Mouse (Mus musculus): ENCODE measurements around the gene Phf5a.

Gene Phf5a

DNA sequence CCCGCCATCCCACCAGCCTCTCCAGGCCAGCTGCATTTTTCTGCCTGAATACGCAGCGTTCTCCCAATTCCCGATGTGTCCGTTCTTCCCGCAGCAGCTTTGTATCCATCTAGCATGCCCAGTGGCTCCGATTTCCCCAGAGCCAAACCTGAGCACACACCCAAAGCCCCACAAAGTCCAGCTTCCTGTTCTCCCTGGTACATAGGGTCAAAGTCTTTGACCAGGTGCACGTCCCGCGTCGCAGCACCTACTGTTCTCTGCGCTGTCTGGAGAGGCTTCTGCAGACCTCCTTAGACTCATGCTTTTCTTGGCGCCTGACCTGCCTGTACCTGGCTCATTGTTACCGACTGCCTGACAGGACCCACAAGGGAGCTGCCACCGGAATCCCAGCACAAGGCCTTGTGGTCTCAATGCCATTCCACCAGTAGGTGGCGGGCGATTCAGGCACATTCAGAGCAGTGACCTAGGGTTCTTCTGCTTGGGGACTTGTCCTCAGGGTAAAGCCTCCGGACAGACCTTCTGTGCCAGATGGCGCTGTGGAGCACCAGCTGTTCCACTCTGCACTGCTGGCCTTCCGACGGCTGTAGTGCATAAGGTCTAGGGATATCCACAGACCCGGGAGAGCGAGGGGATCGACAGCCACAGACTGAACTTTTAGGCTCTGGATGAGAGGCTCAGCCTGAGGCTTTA is 40.4 kb downstream of the Phf5a start:
- Histone ChIP-seq H3K4me3 (replicated peaks; ENCODE audit: low read length) (peak overlapping the region; percentile 73), H3K4me1 (replicated peaks; ENCODE audit: low read depth, low read length) (peaks cover 23% of the 10 kb centered on the region), H3K36me3 (ENCODE audit: insufficient read depth, low read length) (no peaks in the 10 kb centered on the region; the same call in 1 of the 2 replicates), H3K27me3 (ENCODE audit: insufficient read depth, low read length) (peaks cover 28% of the 10 kb centered on the region), H3K9me3 (ENCODE audit: low read length) (no peaks in the 10 kb centered on the region)
- no peak for TF ChIP-seq NANOG (IDR thresholded peaks at IDR 0.05; ENCODE audit: borderline replicate concordance, low read length)
- TF ChIP-seq CTCF (conservative IDR thresholded peaks at IDR 0.05; ENCODE audit: low read length): peak; percentile 88

DNA sequence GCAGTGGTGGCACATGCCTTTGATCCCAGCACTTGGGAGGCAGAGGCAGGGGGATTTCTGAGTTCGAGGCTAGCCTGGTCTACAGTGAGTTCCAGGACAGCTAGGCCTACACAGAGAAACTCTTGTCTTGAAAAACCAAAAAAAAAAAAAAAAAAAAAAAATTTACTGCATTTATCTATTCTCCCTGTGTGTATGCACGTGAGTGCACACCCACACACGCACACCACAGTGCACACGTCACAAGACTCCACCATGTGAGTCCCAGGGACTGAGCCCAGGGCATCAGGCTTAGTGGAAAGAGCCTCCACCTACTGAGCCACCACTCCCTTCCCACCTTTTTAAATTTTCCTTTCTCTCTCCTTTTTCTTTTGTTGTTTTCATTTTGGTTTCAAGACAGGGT is 41.2 kb downstream of the Phf5a start:
- Histone ChIP-seq H3K9me3 (ENCODE audit: low read length) (no peaks in the 10 kb centered on the region), H3K4me1 (replicated peaks; ENCODE audit: low read depth, low read length) (peaks cover 16% of the 10 kb centered on the region; the same call in 1 of the 2 replicates), H3K36me3 (ENCODE audit: insufficient read depth, low read length) (peaks cover 6% of the 10 kb centered on the region), H3K27me3 (ENCODE audit: insufficient read depth, low read length) (peaks cover 20% of the 10 kb centered on the region), H3K4me3 (replicated peaks; ENCODE audit: low read length) (peak overlapping the region; percentile 73)
- no peak for TF ChIP-seq NANOG (IDR thresholded peaks at IDR 0.05; ENCODE audit: borderline replicate concordance, low read length)
- no peak for TF ChIP-seq POU5F1 (IDR thresholded peaks at IDR 0.05; ENCODE audit: borderline replicate concordance, low read length)
- TF ChIP-seq CTCF (conservative IDR thresholded peaks at IDR 0.05; ENCODE audit: low read length): no peak

DNA sequence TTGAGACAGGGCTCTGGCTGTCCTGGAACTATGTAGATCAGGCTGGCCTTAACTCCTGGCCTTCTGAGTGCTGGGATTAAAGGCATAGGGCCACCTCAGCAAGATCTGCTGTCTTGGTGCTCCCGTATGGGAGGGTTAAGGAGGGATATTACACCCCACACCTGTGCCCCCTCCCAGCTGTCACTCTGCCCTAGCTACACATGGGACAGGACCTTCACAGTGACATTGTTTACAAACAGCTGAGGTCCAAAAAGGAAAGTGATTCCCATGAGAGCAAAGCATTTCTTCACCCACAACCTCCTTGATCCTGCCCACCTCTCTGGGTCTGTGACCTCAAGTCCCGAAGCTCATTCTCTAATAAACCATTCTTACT is 42.5 kb downstream of the Phf5a start:
- Histone ChIP-seq H3K4me1 (replicated peaks; ENCODE audit: low read depth, low read length) (peaks cover 12% of the 10 kb centered on the region; the same call in 1 of the 2 replicates), H3K4me3 (replicated peaks; ENCODE audit: low read length) (no peak overlapping the region), H3K9me3 (ENCODE audit: low read length) (no peaks in the 10 kb centered on the region), H3K36me3 (ENCODE audit: insufficient read depth, low read length) (peaks cover 17% of the 10 kb centered on the region), H3K27me3 (ENCODE audit: insufficient read depth, low read length) (peaks cover 8% of the 10 kb centered on the region; the same call in 1 of the 2 replicates)
- no peak for TF ChIP-seq NANOG (IDR thresholded peaks at IDR 0.05; ENCODE audit: borderline replicate concordance, low read length)
- no peak for TF ChIP-seq CTCF (conservative IDR thresholded peaks at IDR 0.05; ENCODE audit: low read length)
- no peak for TF ChIP-seq POU5F1 (IDR thresholded peaks at IDR 0.05; ENCODE audit: borderline replicate concordance, low read length)

DNA sequence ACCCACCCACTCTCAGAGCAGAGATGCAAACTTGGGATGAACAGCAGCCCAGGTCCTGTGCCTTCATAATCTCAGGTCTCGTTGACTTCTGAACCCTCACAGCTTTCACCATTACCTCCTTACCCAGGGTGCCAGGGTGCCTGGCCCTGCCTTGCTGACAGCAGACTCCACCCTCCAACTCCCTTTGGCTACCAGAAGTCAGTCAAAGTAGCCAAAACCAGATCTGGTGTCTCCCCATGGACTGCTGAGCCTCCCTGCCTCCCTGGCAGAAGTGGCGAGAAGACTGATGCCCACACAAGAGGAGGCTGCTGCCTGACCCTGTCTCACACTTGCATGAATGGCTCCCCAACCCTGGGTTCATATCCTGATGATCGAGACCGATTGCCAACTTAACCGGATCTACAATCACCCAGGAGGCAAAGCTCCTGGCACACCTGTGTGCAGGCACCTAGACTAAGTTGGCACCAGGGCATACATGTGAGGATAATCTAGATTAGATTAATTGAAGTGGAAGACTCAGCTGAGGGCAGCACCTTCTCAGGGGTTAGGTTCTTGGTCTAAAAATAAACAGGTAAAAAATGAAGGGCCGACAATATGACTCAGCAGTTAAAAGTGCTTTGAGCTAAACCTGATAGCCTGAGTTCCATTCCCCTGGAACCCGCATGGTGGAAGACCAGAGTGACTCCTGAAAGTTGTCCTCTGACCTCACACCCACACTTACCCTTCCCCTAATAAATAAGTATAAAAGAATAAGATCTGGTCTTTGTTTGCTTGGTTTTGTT is 43.1 kb downstream of the Phf5a start:
- TF ChIP-seq CTCF (conservative IDR thresholded peaks at IDR 0.05; ENCODE audit: low read length): no peak
- TF ChIP-seq NANOG (IDR thresholded peaks at IDR 0.05; ENCODE audit: borderline replicate concordance, low read length): no peak
- no peak for TF ChIP-seq POU5F1 (IDR thresholded peaks at IDR 0.05; ENCODE audit: borderline replicate concordance, low read length)
- Histone ChIP-seq H3K4me3 (replicated peaks; ENCODE audit: low read length) (no peak overlapping the region), H3K27me3 (ENCODE audit: insufficient read depth, low read length) (0 out of 2 replicates have a peak, but pooled peaks cover 2% of the 10 kb centered on the region), H3K4me1 (replicated peaks; ENCODE audit: low read depth, low read length) (peaks cover 18% of the 10 kb centered on the region), H3K9me3 (ENCODE audit: low read length) (no peaks in the 10 kb centered on the region), H3K36me3 (ENCODE audit: insufficient read depth, low read length) (peaks cover 23% of the 10 kb centered on the region)

DNA sequence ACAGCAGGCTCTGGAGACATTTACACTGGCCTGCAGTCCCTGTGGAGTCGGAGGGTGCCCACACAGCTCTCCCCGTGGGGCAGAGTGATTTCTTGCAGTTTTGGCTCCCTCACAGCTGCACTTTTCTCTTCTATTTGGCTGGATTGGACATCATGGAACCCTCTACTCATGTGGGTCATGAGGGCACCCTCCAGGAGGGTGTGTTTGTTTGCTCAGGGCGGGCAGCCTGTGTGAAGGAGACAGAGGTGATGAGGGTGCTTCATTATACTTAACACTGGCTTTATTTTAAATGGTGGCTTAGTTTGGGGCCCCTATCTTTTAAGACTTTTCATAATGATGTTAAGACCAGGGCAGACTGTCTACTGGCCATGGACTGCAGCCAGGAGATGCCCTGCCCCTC is 46.9 kb downstream of the Phf5a start:
- Histone ChIP-seq H3K4me3 (replicated peaks; ENCODE audit: low read length) (no peak overlapping the region), H3K36me3 (ENCODE audit: insufficient read depth, low read length) (peaks cover 53% of the 10 kb centered on the region), H3K4me1 (replicated peaks; ENCODE audit: low read depth, low read length) (peaks cover 9% of the 10 kb centered on the region; the same call in 1 of the 2 replicates), H3K27me3 (ENCODE audit: insufficient read depth, low read length) (0 out of 2 replicates have a peak, but pooled peaks cover 2% of the 10 kb centered on the region), H3K9me3 (ENCODE audit: low read length) (no peaks in the 10 kb centered on the region)
- TF ChIP-seq CTCF (conservative IDR thresholded peaks at IDR 0.05; ENCODE audit: low read length): no peak
- no peak for TF ChIP-seq NANOG (IDR thresholded peaks at IDR 0.05; ENCODE audit: borderline replicate concordance, low read length)
- no peak for TF ChIP-seq POU5F1 (IDR thresholded peaks at IDR 0.05; ENCODE audit: borderline replicate concordance, low read length)

DNA sequence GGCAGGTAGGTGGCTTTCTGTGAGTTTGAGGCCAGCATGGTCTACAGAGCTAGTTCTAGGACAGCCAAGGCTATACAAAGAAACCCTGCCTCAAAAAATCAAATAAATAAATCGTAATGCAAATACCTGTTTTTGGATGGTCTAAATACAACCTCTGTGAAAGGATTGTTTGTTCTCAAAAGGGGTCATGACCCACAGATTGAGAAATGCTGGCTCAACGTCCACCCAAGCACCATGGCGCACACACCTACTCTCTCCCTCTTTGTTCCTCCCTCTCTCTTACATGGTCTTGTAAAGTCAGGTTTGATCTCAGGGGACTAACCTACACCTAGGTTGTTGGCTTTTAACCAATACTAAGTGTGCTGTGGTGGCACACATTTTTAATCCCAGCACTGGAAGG is 49.1 kb downstream of the Phf5a start:
- peaks cover 66% of the 10 kb centered on the region for H3K36me3 ChIP-seq (ENCODE audit: insufficient read depth, low read length)
- peaks cover 9% of the 10 kb centered on the region; the same call in 1 of the 2 replicates for H3K4me1 ChIP-seq (replicated peaks; ENCODE audit: low read depth, low read length)
- H3K9me3 ChIP-seq (ENCODE audit: low read length): no peaks in the 10 kb centered on the region
- H3K4me3 ChIP-seq (replicated peaks; ENCODE audit: low read length): no peak overlapping the region
- H3K27me3 ChIP-seq (ENCODE audit: insufficient read depth, low read length): no peaks in the 10 kb centered on the region
- TF ChIP-seq NANOG (IDR thresholded peaks at IDR 0.05; ENCODE audit: borderline replicate concordance, low read length) (no peak), POU5F1 (IDR thresholded peaks at IDR 0.05; ENCODE audit: borderline replicate concordance, low read length) (no peak), CTCF (conservative IDR thresholded peaks at IDR 0.05; ENCODE audit: low read length) (no peak)

DNA sequence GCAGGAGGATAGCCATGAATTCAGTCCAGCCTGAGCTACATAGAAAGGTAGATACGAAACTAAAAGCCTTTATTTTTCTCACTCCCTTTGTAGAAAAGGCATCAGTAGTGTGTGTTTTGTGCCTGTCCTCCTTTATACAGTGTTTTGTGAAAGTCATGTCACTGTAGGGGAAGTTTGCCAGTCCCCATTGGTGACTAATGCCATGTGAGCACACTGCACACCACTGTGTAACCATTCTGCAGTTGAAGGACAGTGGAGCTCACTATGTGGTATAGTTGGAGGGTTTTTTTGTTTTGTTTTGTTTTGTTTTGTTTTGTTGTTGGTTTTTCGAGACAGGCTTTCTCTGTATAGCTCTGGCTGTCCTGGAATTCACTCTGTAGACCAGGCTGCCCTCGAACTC is 53.3 kb downstream of the Phf5a start:
- H3K4me1 ChIP-seq (replicated peaks; ENCODE audit: low read depth, low read length): peaks cover 9% of the 10 kb centered on the region
- H3K36me3 ChIP-seq (ENCODE audit: insufficient read depth, low read length): peaks cover 74% of the 10 kb centered on the region
- no peaks in the 10 kb centered on the region for H3K27me3 ChIP-seq (ENCODE audit: insufficient read depth, low read length)
- H3K4me3 ChIP-seq (replicated peaks; ENCODE audit: low read length): no peak overlapping the region
- H3K9me3 ChIP-seq (ENCODE audit: low read length): no peaks in the 10 kb centered on the region
- TF ChIP-seq CTCF (conservative IDR thresholded peaks at IDR 0.05; ENCODE audit: low read length) (no peak), NANOG (IDR thresholded peaks at IDR 0.05; ENCODE audit: borderline replicate concordance, low read length) (no peak), POU5F1 (IDR thresholded peaks at IDR 0.05; ENCODE audit: borderline replicate concordance, low read length) (no peak)

DNA sequence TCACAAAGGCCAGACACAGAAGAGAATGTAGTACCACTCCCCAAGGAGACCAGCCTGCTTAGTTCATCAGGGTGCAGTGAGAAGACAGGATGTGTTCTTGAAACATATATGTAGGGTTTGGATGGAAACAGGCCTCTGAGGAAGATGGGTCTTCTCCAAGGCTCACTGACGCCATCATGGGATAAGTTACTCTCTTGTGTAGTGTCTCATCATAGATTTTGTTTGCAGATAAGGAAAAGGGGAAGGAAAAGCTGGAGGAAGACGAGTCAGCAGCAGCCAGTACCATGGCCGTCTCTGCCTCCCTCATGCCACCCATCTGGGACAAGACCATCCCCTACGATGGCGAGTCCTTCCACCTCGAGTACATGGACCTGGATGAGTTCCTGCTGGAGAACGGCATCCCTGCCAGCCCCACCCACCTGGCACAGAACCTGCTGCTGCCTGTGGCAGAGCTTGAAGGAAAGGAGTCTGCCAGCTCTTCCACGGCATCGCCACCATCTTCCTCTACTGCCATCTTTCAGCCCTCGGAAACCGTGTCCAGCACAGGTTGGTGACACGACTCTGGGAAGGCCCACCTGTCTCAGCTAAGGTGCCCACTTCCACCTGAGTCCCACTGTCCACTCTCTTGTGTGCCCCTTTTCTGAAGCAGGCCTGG is 56.9 kb downstream of the Phf5a start:
- Histone ChIP-seq H3K27me3 (ENCODE audit: insufficient read depth, low read length) (no peaks in the 10 kb centered on the region), H3K4me1 (replicated peaks; ENCODE audit: low read depth, low read length) (peaks cover 33% of the 10 kb centered on the region)
- TF ChIP-seq CTCF (conservative IDR thresholded peaks at IDR 0.05; ENCODE audit: low read length): no peak

More for the DNA sequence above, 56.9 kb downstream of the Phf5a start:
- H3K36me3 ChIP-seq (ENCODE audit: insufficient read depth, low read length): peaks cover 47% of the 10 kb centered on the region
- no peak overlapping the region for H3K4me3 ChIP-seq (replicated peaks; ENCODE audit: low read length)
- H3K9me3 ChIP-seq (ENCODE audit: low read length): no peaks in the 10 kb centered on the region
